Mouse (Mus musculus) CH12F3 (cell line): ENCODE data around the gene Arrdc2.

ENCODE experiments used
- in situ Hi-C: fragments of 300-500 bp; cut with MboI; formaldehyde crosslinking; loops from 2 replicates; pipeline ENCODE4 v1.14.3; 2020; ENCODE audit warnings: low sequenced_read_pairs

The Arrdc2 gene

GRCm38 (mm10) chr8:70791294-70791701 lies 48.2 kb downstream of the Arrdc2 start:
- in situ Hi-C loops: no loop called here

GRCm38 (mm10) chr8:70790846-70791245 lies 48.7 kb downstream of the Arrdc2 start:
- in situ Hi-C loops: no loop called here

GRCm38 (mm10) chr8:70789046-70789445 lies 50.5 kb downstream of the Arrdc2 start:
- in situ Hi-C loops: no loop called here

GRCm38 (mm10) chr8:70787941-70788667 lies 51.4 kb downstream of the Arrdc2 start:
- in situ Hi-C loops: no loop called here

GRCm38 (mm10) chr8:70787051-70787445 lies 52.5 kb downstream of the Arrdc2 start:
- in situ Hi-C loops: no loop called here

GRCm38 (mm10) chr8:70786291-70787050 lies 53.0 kb downstream of the Arrdc2 start:
- in situ Hi-C loops: no loop called here
